Mouse (Mus musculus): ENCODE results near the gene Phykpl. TPM values are rescaled to one million over a fixed set of nuclear protein-coding genes. Genes with fewer than 3 reads are reported as not detected.

Gene Phykpl
- polyA plus RNA-seq, 2 experiments = 16.7 to 20.5 TPM

DNA sequence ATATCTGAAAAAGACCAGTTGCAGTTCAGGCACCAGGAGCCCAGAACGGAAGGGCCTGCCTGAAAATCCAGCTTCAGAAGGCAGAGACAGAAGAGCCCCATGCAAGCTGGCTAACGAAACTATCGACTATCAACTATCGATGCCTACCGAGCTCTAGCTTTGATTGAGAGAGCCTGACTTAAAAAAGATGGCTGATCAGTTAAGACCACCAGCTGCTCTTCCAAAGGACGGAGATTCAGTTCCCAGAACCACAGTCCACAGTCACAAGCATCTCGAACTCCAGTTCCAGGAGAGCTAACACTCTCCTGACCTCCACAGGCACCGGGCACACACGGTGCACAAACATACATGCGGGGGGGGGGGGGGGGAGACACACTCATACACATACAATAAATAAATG is 30.0 kb upstream of the Phykpl start:
- Histone ChIP-seq H3K4me3 (replicated peaks; ENCODE audit: low read length) (peak overlapping the region; percentile 16), H3K27ac (replicated peaks; ENCODE audit: low read depth, low read length) (no peak overlapping the region), H3K4me2 (replicated peaks; ENCODE audit: low read depth, low read length, severe bottlenecking) (0 out of 2 replicates have a peak overlapping the region, but pooled peaks have one; percentile 6), H3K27me3 (ENCODE audit: control insufficient read depth, insufficient read depth, low read length) (no peaks in the 10 kb centered on the region), H3K9ac (ENCODE audit: low read depth, low read length, severe bottlenecking) (no peak overlapping the region), H3K9me3 (ENCODE audit: control insufficient read depth, low read length) (no peaks in the 10 kb centered on the region), H3K36me3 (ENCODE audit: control insufficient read depth, insufficient read depth, low read length) (no peaks in the 10 kb centered on the region), H3K4me1 (ENCODE audit: control insufficient read depth, insufficient read depth, low read length) (peaks cover 12% of the 10 kb centered on the region; the same call in 1 of the 2 replicates)
- DNase-seq (ENCODE audit: low spot score) = no peak
- no peak for TF ChIP-seq POLR2A (IDR thresholded peaks at IDR 0.05; ENCODE audit: borderline replicate concordance, extremely low read depth, insufficient read depth, insufficient read length)
- WGBS = 59% methylated on average over 9 of the region's 10 CpGs
- ATAC-seq (ENCODE audit: low FRiP score, low read depth) = peak; percentile 7; the same call in 1 of the 2 replicates

DNA sequence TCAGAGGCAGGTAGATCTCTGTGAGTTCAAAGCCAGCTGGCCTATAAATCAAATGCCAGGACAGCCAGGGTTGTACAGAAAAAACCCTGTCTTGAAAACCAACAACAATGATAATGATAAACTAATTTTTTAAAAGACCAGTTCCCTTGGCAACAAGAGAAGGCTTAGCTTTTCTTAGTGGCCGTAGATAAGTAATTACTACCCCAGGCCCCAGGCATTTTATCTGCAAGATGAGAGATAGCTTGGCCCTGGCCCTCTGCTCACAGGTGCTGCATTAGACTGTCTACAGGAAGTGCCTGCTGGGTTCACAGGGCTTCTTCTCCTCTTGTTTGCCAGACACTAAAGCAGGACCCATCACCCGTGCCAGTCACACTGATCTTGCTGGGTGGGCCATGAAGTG is 29.5 kb upstream of the Phykpl start:
- TF ChIP-seq POLR2A (IDR thresholded peaks at IDR 0.05; ENCODE audit: borderline replicate concordance, extremely low read depth, insufficient read depth, insufficient read length) = no peak
- Histone ChIP-seq H3K36me3 (ENCODE audit: control insufficient read depth, insufficient read depth, low read length) (no peaks in the 10 kb centered on the region), H3K4me3 (replicated peaks; ENCODE audit: low read length) (no peak overlapping the region), H3K9me3 (ENCODE audit: control insufficient read depth, low read length) (no peaks in the 10 kb centered on the region), H3K27me3 (ENCODE audit: control insufficient read depth, insufficient read depth, low read length) (no peaks in the 10 kb centered on the region), H3K4me1 (ENCODE audit: control insufficient read depth, insufficient read depth, low read length) (peaks cover 12% of the 10 kb centered on the region; the same call in 1 of the 2 replicates), H3K4me2 (replicated peaks; ENCODE audit: low read depth, low read length, severe bottlenecking) (0 out of 2 replicates have a peak overlapping the region, but pooled peaks have one; percentile 6), H3K27ac (replicated peaks; ENCODE audit: low read depth, low read length) (no peak overlapping the region), H3K9ac (ENCODE audit: low read depth, low read length, severe bottlenecking) (no peak overlapping the region)
- ATAC-seq (ENCODE audit: low FRiP score, low read depth) = no peak
- DNase-seq (ENCODE audit: low spot score) = no peak
- 34% methylated on average over 2 of the region's 2 CpGs for WGBS

DNA sequence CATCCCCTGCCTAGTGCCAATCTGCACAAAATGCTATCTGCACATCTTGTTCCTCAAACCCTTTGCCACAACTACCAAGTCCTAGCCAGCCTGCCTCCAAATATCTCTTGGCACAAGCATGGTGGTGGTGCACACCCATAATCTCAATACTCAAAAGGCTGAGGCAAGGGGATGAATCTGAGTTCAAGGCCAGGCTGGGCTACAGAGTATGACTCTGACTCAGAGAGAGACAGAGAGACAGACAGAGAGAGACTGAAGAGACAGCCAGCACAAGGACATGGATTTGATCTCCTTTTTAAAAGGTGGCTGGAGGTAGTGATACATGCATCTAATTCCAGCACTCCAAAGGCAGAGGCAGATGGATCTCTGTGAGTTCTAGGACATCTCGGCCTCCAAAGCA is 21.3 kb upstream of the Phykpl start:
- WGBS = 100% methylated on average over 1 of the region's 1 CpGs
- ATAC-seq (ENCODE audit: low FRiP score, low read depth) (no peak), DNase-seq (ENCODE audit: low spot score) (no peak)
- Histone ChIP-seq H3K27me3 (ENCODE audit: control insufficient read depth, insufficient read depth, low read length) (no peaks in the 10 kb centered on the region), H3K4me1 (ENCODE audit: control insufficient read depth, insufficient read depth, low read length) (no peaks in the 10 kb centered on the region), H3K9ac (ENCODE audit: low read depth, low read length, severe bottlenecking) (no peak overlapping the region), H3K4me2 (replicated peaks; ENCODE audit: low read depth, low read length, severe bottlenecking) (no peak overlapping the region), H3K9me3 (ENCODE audit: control insufficient read depth, low read length) (no peaks in the 10 kb centered on the region), H3K4me3 (replicated peaks; ENCODE audit: low read length) (no peak overlapping the region), H3K27ac (replicated peaks; ENCODE audit: low read depth, low read length) (no peak overlapping the region), H3K36me3 (ENCODE audit: control insufficient read depth, insufficient read depth, low read length) (no peaks in the 10 kb centered on the region)
- no peak for TF ChIP-seq POLR2A (IDR thresholded peaks at IDR 0.05; ENCODE audit: borderline replicate concordance, extremely low read depth, insufficient read depth, insufficient read length)

DNA sequence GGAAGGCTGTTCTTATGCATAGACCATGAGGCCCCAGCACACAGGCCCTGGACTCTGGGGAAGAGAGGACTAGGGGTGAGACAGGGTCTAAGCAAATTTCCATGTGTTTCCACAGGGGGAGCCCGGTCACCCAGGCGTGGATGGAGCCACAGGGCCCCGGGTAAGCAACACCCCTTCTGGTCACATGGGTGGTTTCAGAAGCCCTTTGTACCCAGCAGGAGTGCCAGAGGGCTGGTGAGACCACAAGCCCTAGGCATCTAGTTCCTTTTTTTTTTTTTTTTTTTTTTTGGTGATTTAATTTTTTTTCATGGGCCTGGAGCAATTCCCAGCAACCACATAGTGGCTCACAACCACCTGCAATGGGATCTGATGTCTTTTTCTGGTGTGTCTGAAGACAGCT is 19.5 kb upstream of the Phykpl start:
- no peak for TF ChIP-seq POLR2A (IDR thresholded peaks at IDR 0.05; ENCODE audit: borderline replicate concordance, extremely low read depth, insufficient read depth, insufficient read length)

DNA sequence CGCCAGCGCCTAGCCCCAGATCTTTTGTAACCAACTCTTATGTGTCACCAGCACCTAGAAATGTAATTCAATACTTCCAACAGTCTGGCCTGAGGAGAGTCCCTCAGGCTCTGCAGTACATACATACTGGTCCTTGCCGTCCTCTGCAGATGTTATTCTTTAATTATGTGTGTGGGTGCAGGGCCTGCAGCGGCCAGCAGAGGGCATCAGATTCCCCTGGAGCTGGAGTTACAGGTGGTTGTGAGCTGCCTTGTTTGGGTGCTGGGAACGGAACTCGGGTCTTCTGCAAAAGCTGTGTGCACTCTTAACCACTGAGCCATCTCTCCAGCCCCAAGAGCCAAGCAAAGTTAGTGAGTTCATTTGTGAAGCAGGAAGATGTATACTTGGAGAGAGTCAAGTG is 18.6 kb upstream of the Phykpl start:
- H3K36me3 ChIP-seq (ENCODE audit: control insufficient read depth, insufficient read depth, low read length) = no peaks in the 10 kb centered on the region
- H3K27ac ChIP-seq (replicated peaks; ENCODE audit: low read depth, low read length) = no peak overlapping the region
- no peak for TF ChIP-seq POLR2A (IDR thresholded peaks at IDR 0.05; ENCODE audit: borderline replicate concordance, extremely low read depth, insufficient read depth, insufficient read length)
- no peak overlapping the region for H3K9ac ChIP-seq (ENCODE audit: low read depth, low read length, severe bottlenecking)
- no peaks in the 10 kb centered on the region for H3K27me3 ChIP-seq (ENCODE audit: control insufficient read depth, insufficient read depth, low read length)
- no peak for DNase-seq (ENCODE audit: low spot score)
- ATAC-seq (ENCODE audit: low FRiP score, low read depth) = no peak
- 88% methylated on average over 6 of the region's 6 CpGs for WGBS
- no peak overlapping the region for H3K4me2 ChIP-seq (replicated peaks; ENCODE audit: low read depth, low read length, severe bottlenecking)
- no peaks in the 10 kb centered on the region for H3K9me3 ChIP-seq (ENCODE audit: control insufficient read depth, low read length)
- H3K4me1 ChIP-seq (ENCODE audit: control insufficient read depth, insufficient read depth, low read length) = no peaks in the 10 kb centered on the region
- no peak overlapping the region for H3K4me3 ChIP-seq (replicated peaks; ENCODE audit: low read length)

More for the DNA sequence above, 19.5 kb upstream of the Phykpl start:
- H3K27me3 ChIP-seq (ENCODE audit: control insufficient read depth, insufficient read depth, low read length) = no peaks in the 10 kb centered on the region
- no peak overlapping the region for H3K9ac ChIP-seq (ENCODE audit: low read depth, low read length, severe bottlenecking)
- H3K36me3 ChIP-seq (ENCODE audit: control insufficient read depth, insufficient read depth, low read length) = no peaks in the 10 kb centered on the region
- 0 out of 2 replicates have a peak overlapping the region, but pooled peaks have one; percentile 33 for H3K27ac ChIP-seq (replicated peaks; ENCODE audit: low read depth, low read length)
- H3K4me1 ChIP-seq (ENCODE audit: control insufficient read depth, insufficient read depth, low read length) = no peaks in the 10 kb centered on the region
- H3K4me3 ChIP-seq (replicated peaks; ENCODE audit: low read length) = no peak overlapping the region
- ATAC-seq (ENCODE audit: low FRiP score, low read depth) (no peak), DNase-seq (ENCODE audit: low spot score) (no peak)
- H3K4me2 ChIP-seq (replicated peaks; ENCODE audit: low read depth, low read length, severe bottlenecking) = no peak overlapping the region
- no peaks in the 10 kb centered on the region for H3K9me3 ChIP-seq (ENCODE audit: control insufficient read depth, low read length)
- WGBS = 34% methylated on average over 3 of the region's 3 CpGs

DNA sequence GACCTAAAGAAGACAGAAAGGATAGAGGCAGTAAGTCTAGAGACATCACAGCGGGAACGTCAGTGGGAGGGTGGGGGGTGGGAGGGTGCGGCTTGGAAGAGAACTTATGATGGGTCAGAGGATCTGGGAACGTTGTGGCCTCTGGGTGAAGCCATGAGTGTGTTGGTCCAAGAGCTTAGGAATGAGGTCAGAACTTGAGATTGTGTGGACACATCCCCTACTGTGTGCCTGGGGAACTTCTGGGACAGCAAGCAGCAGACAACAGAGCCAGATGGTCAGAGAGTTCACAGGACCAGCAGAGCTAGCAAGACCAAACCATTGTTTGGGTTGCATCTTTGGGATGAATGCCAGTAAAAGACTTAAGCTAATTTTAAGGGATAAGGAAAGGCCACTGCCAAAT is 15.8 kb upstream of the Phykpl start:
- Histone ChIP-seq H3K27me3 (ENCODE audit: control insufficient read depth, insufficient read depth, low read length) (no peaks in the 10 kb centered on the region), H3K9me3 (ENCODE audit: control insufficient read depth, low read length) (no peaks in the 10 kb centered on the region), H3K4me1 (ENCODE audit: control insufficient read depth, insufficient read depth, low read length) (no peaks in the 10 kb centered on the region), H3K36me3 (ENCODE audit: control insufficient read depth, insufficient read depth, low read length) (0 out of 2 replicates have a peak, but pooled peaks cover 3% of the 10 kb centered on the region), H3K27ac (replicated peaks; ENCODE audit: low read depth, low read length) (no peak overlapping the region), H3K4me3 (replicated peaks; ENCODE audit: low read length) (no peak overlapping the region), H3K4me2 (replicated peaks; ENCODE audit: low read depth, low read length, severe bottlenecking) (no peak overlapping the region), H3K9ac (ENCODE audit: low read depth, low read length, severe bottlenecking) (no peak overlapping the region)
- no peak for TF ChIP-seq POLR2A (IDR thresholded peaks at IDR 0.05; ENCODE audit: borderline replicate concordance, extremely low read depth, insufficient read depth, insufficient read length)
- DNase-seq (ENCODE audit: low spot score) = no peak
- WGBS = 97% methylated on average over 4 of the region's 4 CpGs
- no peak for ATAC-seq (ENCODE audit: low FRiP score, low read depth)
